Mouse (Mus musculus) lung, postnatal 0 days (tissue): ENCODE measurements at regions not wholly inside any gene's neighbourhood (a gene's known extent, or its start where the extent isn't known, plus 50 kb on each side); places are given as distances from the start of the nearest gene placed in this dataset.

Experiments
- CTCF ChIP-seq: IDR thresholded peaks from 2 replicates; pipeline ENCODE4 v1.5.1; 2016; ENCODE audit warnings: antibody characterized with exemption, mild to moderate bottlenecking
- EP300 ChIP-seq: IDR thresholded peaks from 2 replicates; pipeline ENCODE4 v1.6.1; 2016; ENCODE audit warnings: antibody characterized with exemption, mild to moderate bottlenecking, control low read depth

DNA sequence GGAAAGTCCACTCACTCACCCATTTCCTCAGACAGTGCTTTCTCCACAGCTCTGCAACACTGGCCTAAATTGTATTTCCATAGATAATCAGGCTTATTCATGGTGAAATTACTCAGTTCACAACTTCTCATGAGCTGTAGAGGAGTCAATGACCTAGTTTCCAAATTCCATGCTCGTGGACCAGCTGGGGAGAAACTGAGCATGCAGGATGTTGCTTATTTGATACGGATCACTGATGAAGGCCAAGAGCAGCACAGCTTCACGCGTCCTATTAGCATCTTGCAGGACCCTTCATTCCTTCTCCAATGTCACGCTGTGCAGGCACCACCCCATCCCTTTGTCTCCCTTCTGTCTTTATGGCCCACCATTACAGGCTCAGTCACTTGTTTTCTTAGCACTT lies 169.2 kb upstream of the Tsc22d2 start:
- no peak for TF ChIP-seq CTCF
- no peak for TF ChIP-seq EP300
